ENCODE assay signal across 8 mouse cellular contexts in the genomic region with DNA sequence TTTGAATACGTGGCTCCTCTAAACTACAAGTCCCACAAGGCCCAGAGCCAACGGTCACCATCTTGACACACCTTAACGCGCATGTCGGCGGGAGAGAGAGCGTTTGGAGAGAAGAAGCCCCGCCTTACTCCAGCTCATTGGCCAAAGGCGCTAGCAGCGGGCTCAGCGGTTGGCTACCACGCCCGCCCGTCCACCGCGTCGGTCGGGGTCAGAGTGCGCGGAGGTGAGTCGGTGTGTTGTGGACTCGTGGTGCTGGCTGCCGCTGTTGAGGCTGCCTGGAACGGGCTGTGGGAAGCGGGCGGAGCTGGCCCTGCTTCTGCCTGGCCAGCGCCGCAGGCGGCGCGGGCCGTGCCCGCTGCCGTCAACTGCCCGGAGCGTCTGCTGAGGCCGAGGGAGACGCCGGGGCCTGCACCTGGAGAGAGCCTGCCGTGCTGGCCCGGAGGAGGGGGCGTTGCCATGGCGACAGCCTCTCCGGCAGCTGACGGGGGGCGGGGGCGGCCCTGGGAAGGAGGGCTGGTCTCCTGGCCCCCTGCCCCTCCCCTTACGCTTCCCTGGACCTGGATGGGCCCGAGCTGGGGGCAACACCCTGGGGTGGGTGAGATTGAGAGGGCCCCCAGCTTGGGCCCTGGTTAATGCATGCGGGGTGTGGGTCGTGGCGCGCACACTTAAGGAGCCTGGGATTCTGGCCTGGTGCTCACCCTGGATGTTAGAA. TPM values are rescaled to one million over a fixed set of nuclear protein-coding genes. Genes with fewer than 3 reads are reported as not detected.
A peak's percentile ranks its signal among the peaks of the same experiment; 100 is the strongest.
DNase-seq lines count a peak whose midpoint lies in the region; ATAC-seq and TF ChIP-seq lines count a peak whose summit lies in the region.

A gene (plus strand): TSS at position 226 of the 712 bp plus-strand sequence.

- no peaks in the 10 kb centered on the region for H3K27me3 ChIP-seq in heart, embryonic 12.5 days (replicated peaks)
- no peaks in the 10 kb centered on the region for H3K27me3 ChIP-seq in kidney, postnatal 0 days (ENCODE audit: insufficient read depth, low read length)
- H3K27me3 ChIP-seq in liver, embryonic 11.5 days (replicated peaks; ENCODE audit: control insufficient read depth, insufficient read depth, low read length): no peaks in the 10 kb centered on the region
- H3K27me3 ChIP-seq in stomach, embryonic 14.5 days (ENCODE audit: control insufficient read depth, insufficient read depth, low read length): no peaks in the 10 kb centered on the region

- peak; percentile 98 for DNase-seq in CD4-positive helper T cell, adult 2 months (ENCODE audit: low read depth, low spot score)
- peak; percentile 99 for DNase-seq in brain, embryonic 18.5 days (ENCODE audit: low read depth, low spot score)
- peak; percentile 99 for DNase-seq in kidney, postnatal 0 days (ENCODE audit: low spot score)
- DNase-seq in liver, embryonic 11.5 days (ENCODE audit: low spot score): peak; percentile 95
- peak; percentile 97 for DNase-seq in naive thymus-derived CD4-positive, alpha-beta T cell, adult 2 months (ENCODE audit: low read depth)

- 0 out of 2 replicates have a peak, but pooled peaks cover 3% of the 10 kb centered on the region for H3K36me3 ChIP-seq in heart, embryonic 12.5 days
- H3K36me3 ChIP-seq in kidney, postnatal 0 days (ENCODE audit: insufficient read depth, low read length): no peaks in the 10 kb centered on the region
- H3K36me3 ChIP-seq in liver, embryonic 11.5 days (ENCODE audit: control insufficient read depth, insufficient read depth, low read length): no peaks in the 10 kb centered on the region
- H3K36me3 ChIP-seq in stomach, embryonic 14.5 days (ENCODE audit: control insufficient read depth, insufficient read depth, low read length): no peaks in the 10 kb centered on the region

- H3K9ac ChIP-seq in heart, embryonic 12.5 days: peak within 1 kb of the TSS; percentile 88
- peak within 1 kb of the TSS; percentile 85 for H3K9ac ChIP-seq in kidney, postnatal 0 days (ENCODE audit: low read depth, low read length)
- H3K9ac ChIP-seq in liver, embryonic 11.5 days (ENCODE audit: low read depth, low read length): peak within 1 kb of the TSS; percentile 81
- H3K9ac ChIP-seq in stomach, embryonic 14.5 days (replicated peaks; ENCODE audit: low read depth, low read length): peak within 1 kb of the TSS; percentile 81

- H3K4me3 ChIP-seq in heart, embryonic 12.5 days: peak within 1 kb of the TSS; percentile 94
- peak within 1 kb of the TSS; percentile 92 for H3K4me3 ChIP-seq in kidney, postnatal 0 days (replicated peaks; ENCODE audit: low read depth, low read length)
- H3K4me3 ChIP-seq in liver, embryonic 11.5 days (ENCODE audit: low read depth, low read length): peak within 1 kb of the TSS; percentile 96
- peak within 1 kb of the TSS; percentile 73 for H3K4me3 ChIP-seq in stomach, embryonic 14.5 days (ENCODE audit: low read depth, low read length)

- H3K4me2 ChIP-seq in heart, embryonic 12.5 days: peak within 1 kb of the TSS; percentile 94
- H3K4me2 ChIP-seq in kidney, postnatal 0 days (ENCODE audit: low read length): peak within 1 kb of the TSS; percentile 92
- peak within 1 kb of the TSS; percentile 96 for H3K4me2 ChIP-seq in liver, embryonic 11.5 days
- peak within 1 kb of the TSS; percentile 75 for H3K4me2 ChIP-seq in stomach, embryonic 14.5 days (replicated peaks; ENCODE audit: low read depth, low read length)

- no peak for TF ChIP-seq CTCF in kidney, postnatal 0 days (IDR thresholded peaks at IDR 0.05; ENCODE audit: low read depth)

- under 1% methylated on average over 52 of the region's 53 CpGs for WGBS in heart, embryonic 12.5 days
- under 1% methylated on average over 51 of the region's 53 CpGs for WGBS in kidney, postnatal 0 days
- WGBS in liver, embryonic 11.5 days: under 1% methylated on average over 51 of the region's 53 CpGs
- under 1% methylated on average over 52 of the region's 53 CpGs for WGBS in stomach, embryonic 14.5 days

- no peaks in the 10 kb centered on the region for H3K9me3 ChIP-seq in heart, embryonic 12.5 days (replicated peaks)
- H3K9me3 ChIP-seq in kidney, postnatal 0 days (replicated peaks; ENCODE audit: low read length): no peaks in the 10 kb centered on the region
- H3K9me3 ChIP-seq in liver, embryonic 11.5 days (ENCODE audit: control insufficient read depth, low read length): no peaks in the 10 kb centered on the region
- no peaks in the 10 kb centered on the region for H3K9me3 ChIP-seq in stomach, embryonic 14.5 days (ENCODE audit: control insufficient read depth, low read depth, low read length)

- H3K27ac ChIP-seq in heart, embryonic 12.5 days (ENCODE audit: poor library complexity, severe bottlenecking): peak within 1 kb of the TSS; percentile 74
- peak within 1 kb of the TSS; percentile 70; the same call in 1 of the 2 replicates for H3K27ac ChIP-seq in kidney, postnatal 0 days
- peak within 1 kb of the TSS; percentile 65 for H3K27ac ChIP-seq in liver, embryonic 11.5 days (ENCODE audit: low read depth, low read length)
- H3K27ac ChIP-seq in stomach, embryonic 14.5 days (ENCODE audit: low read length): peak within 1 kb of the TSS; percentile 69; the same call in 1 of the 2 replicates

- H3K4me1 ChIP-seq in heart, embryonic 12.5 days (replicated peaks): peaks cover 16% of the 10 kb centered on the region
- peaks cover 16% of the 10 kb centered on the region for H3K4me1 ChIP-seq in kidney, postnatal 0 days (replicated peaks; ENCODE audit: insufficient read depth, low read length)
- H3K4me1 ChIP-seq in liver, embryonic 11.5 days (replicated peaks; ENCODE audit: control insufficient read depth, insufficient read depth, low read length): peaks cover 13% of the 10 kb centered on the region
- peaks cover 14% of the 10 kb centered on the region for H3K4me1 ChIP-seq in stomach, embryonic 14.5 days (ENCODE audit: control insufficient read depth, insufficient read depth, low read length)

- ATAC-seq in erythroid progenitor cell, adult 5-6 weeks (replicated peaks; ENCODE audit: low FRiP score, poor library complexity, severe bottlenecking): peak; percentile 100
- ATAC-seq in heart, embryonic 12.5 days (ENCODE audit: insufficient number of reproducible peaks, low FRiP score): peak; percentile 100
- peak; percentile 99 for ATAC-seq in kidney, postnatal 0 days (replicated peaks; ENCODE audit: low FRiP score, low read depth)
- peak; percentile 100 for ATAC-seq in liver, embryonic 11.5 days (replicated peaks; ENCODE audit: low FRiP score)
- ATAC-seq in stomach, embryonic 14.5 days (ENCODE audit: insufficient number of reproducible peaks, insufficient read depth, low FRiP score, low read depth): peak; percentile 99

RNA-seq across cellular contexts. Expression of the gene that starts here (rescaled TPM):
- 19.1 and 24.3 TPM in 2 replicates for total RNA-seq in erythroid progenitor cell, adult 5-6 weeks (2015; ENCODE audit: low replicate concordance)
- total RNA-seq in erythroid progenitor cell, adult 5-6 weeks (2017; ENCODE audit: low replicate concordance): 0.61 and 5.5 TPM in 2 replicates
- polyA plus RNA-seq in heart, embryonic 12.5 days (2016; fragmentation: Nextera tagmentation; extraction: Ambion mirVana): 116 and 119 TPM in 2 replicates
- 114 and 127 TPM in 2 replicates for polyA plus RNA-seq in kidney, postnatal 0 days (2015; fragmentation: Nextera tagmentation; extraction: Ambion mirVana)
- 88.1 and 89.9 TPM in 2 replicates for polyA plus RNA-seq in liver, embryonic 11.5 days (2014; fragmentation: Nextera tagmentation; extraction: Ambion mirVana)
- 143 and 176 TPM in 2 replicates for polyA plus RNA-seq in stomach, embryonic 14.5 days (2014; fragmentation: Nextera tagmentation; extraction: Ambion mirVana)

Comparison
In these comparisons a context has a peak if more than half of its experiments do, and no peak if none do; other contexts are left out.
1. Peak in every context shown above with its lines: DNase-seq, ATAC-seq, H3K4me3 ChIP-seq and H3K27ac ChIP-seq.